Mouse (Mus musculus) intestine, embryonic 16.5 days (tissue): ENCODE data around the gene Angpt4. TPM values are rescaled to one million over a fixed set of nuclear protein-coding genes. Genes with fewer than 3 reads are reported as not detected.
A peak's percentile ranks its signal among the peaks of the same experiment; 100 is the strongest.

ENCODE experiments used
- microRNA counts: library from miRNA; unstranded; fragments of <30 nt; microRNA quantifications from one replicate; lab custom pipeline; 2016
- microRNA-seq: library from miRNA; unstranded; fragments of <30 nt; microRNA quantifications from one replicate; pipeline ENCODE4, GENCODE M21; 2016
- polyA plus RNA-seq: library from polyadenylated mRNA; unstranded; fragments of >200 nt; fragmentation: Nextera tagmentation; extraction: Ambion mirVana; gene quantifications from 2 replicates; pipeline ENCODE4 v1.2.1, GENCODE M21; 2015

Gene Angpt4
- polyA plus RNA-seq, 1 experiment from 2014 or later, result 0.89 TPM

MicroRNA genes within 50 kb of the gene (microRNA counts, 519-probe panel; counts per million panel counts)
- microRNA mmu-miR-1953 (lab: Ali Mortazavi, UCI), result 1,380 counts per million, percentile 9 among the panel's probes with 10 or more counts

Small RNA genes lying within 50 kb of the gene (microRNA-seq; reads per million reads assigned to microRNA genes)
- not detected for gene Mir1953

Other genes with a start within 250 kb of the Angpt4 start
- gene Rad21l, start 242.7 kb upstream of the Angpt4 start, polyA plus RNA-seq, result not detected in 2 replicates
- gene Tmem74b, start 209.2 kb upstream of the Angpt4 start, polyA plus RNA-seq, result 1.7 and 1.9 TPM in 2 replicates
- 41.4 and 43.5 TPM in 2 replicates for gene Psmf1, start 167.0 kb upstream of the Angpt4 start, polyA plus RNA-seq
- gene Rspo4, start 68.3 kb upstream of the Angpt4 start, polyA plus RNA-seq, result 0.05 TPM in 1 of 2 replicates, not detected in the other
- 25.7 and 25.9 TPM in 2 replicates for gene Fam110a, start 69.0 kb downstream of the Angpt4 start, polyA plus RNA-seq
- gene Slc52a3, start 85.3 kb downstream of the Angpt4 start, polyA plus RNA-seq, result 6.9 and 7.0 TPM in 2 replicates
- gene Scrt2, start 170.3 kb downstream of the Angpt4 start, polyA plus RNA-seq, result not detected in 2 replicates
- gene Srxn1, start 194.3 kb downstream of the Angpt4 start, polyA plus RNA-seq, result 34.9 and 43.6 TPM in 2 replicates
- gene Tcf15, start 232.4 kb downstream of the Angpt4 start, polyA plus RNA-seq, result 6.5 and 7.5 TPM in 2 replicates